ENCODE assay signal across 7 mouse cellular contexts in genomic region chr5:125441234-125442114, GRCm38 (mm10). TPM values are rescaled to one million over a fixed set of nuclear protein-coding genes. Genes with fewer than 3 reads are reported as not detected.
DNase-seq lines count a peak whose midpoint lies in the region; ATAC-seq lines count a peak whose summit lies in the region.

Gene Bri3bp, plus strand, starts transcription at chr5:125441568.

- H3K36me3 ChIP-seq in midbrain, embryonic 11.5 days (ENCODE audit: control insufficient read depth, insufficient read depth, low read length) = no peaks in the 10 kb centered on the region

- peak; percentile 94 for ATAC-seq in midbrain, embryonic 11.5 days (ENCODE audit: low FRiP score)

- H3K4me1 ChIP-seq in midbrain, embryonic 11.5 days (ENCODE audit: control insufficient read depth, insufficient read depth, low read length) = peaks cover 12% of the 10 kb centered on the region

- peak within 1 kb of the TSS; percentile 59 for H3K4me3 ChIP-seq in midbrain, embryonic 11.5 days (ENCODE audit: low read depth, low read length)

- WGBS in midbrain, embryonic 11.5 days = under 1% methylated on average over 90 of the region's 97 CpGs

- peak within 1 kb of the TSS; percentile 78 for H3K4me2 ChIP-seq in midbrain, embryonic 11.5 days

- H3K9ac ChIP-seq in midbrain, embryonic 11.5 days (ENCODE audit: low read length) = peak within 1 kb of the TSS; percentile 69

- DNase-seq in ZHBTc4 (ENCODE audit: low read depth, low spot score) = peak; percentile 87
- peak; percentile 82 to 87 for DNase-seq in cerebellum, postnatal 10 days
- peak; percentile 53 for DNase-seq in gastrocnemius, postnatal 10 days
- peak; percentile 85 for DNase-seq in induced T-regulatory cell, adult 2 months (ENCODE audit: low read depth)
- DNase-seq in left cerebral cortex, postnatal 36 days (ENCODE audit: low spot score in 2 of 2) = peak; percentile 49 to 54
- peak; percentile 98 for DNase-seq in midbrain, embryonic 11.5 days (ENCODE audit: low spot score, missing footprints)
- DNase-seq in spleen, adult 18-20 months = peak; percentile 56 to 65

- H3K9me3 ChIP-seq in midbrain, embryonic 11.5 days (ENCODE audit: control insufficient read depth, low read length) = no peaks in the 10 kb centered on the region

- intact Hi-C loops in left cerebral cortex, postnatal 36 days (cut with DNase I) = no loop called here

- no peaks in the 10 kb centered on the region for H3K27me3 ChIP-seq in midbrain, embryonic 11.5 days (ENCODE audit: control insufficient read depth, insufficient read depth, low read length)

- H3K27ac ChIP-seq in midbrain, embryonic 11.5 days (ENCODE audit: low read depth, low read length) = peak within 1 kb of the TSS; percentile 17; the same call in 1 of the 2 replicates

RNA-seq across cellular contexts. Expression of gene Bri3bp, which starts in this region (rescaled TPM):
- total RNA-seq in gastrocnemius, postnatal 10 days (2021) = 1 to 10 TPM; 7.6 to 8.0 TPM
- 100 to 1,000 TPM in 1 of 2 experiments, 10 to 100 TPM in 1; 91.6 to 102 TPM for total RNA-seq in left cerebral cortex, postnatal 36 days (2021)
- 28.4 and 29.4 TPM in 2 replicates for polyA plus RNA-seq in midbrain, embryonic 11.5 days (2014; fragmentation: Nextera tagmentation; extraction: Ambion mirVana)

Comparison
In these comparisons a context has a peak if more than half of its experiments do, and no peak if none do; other contexts are left out.
1. Peak in every context shown above with its lines: DNase-seq, ATAC-seq, H3K4me3 ChIP-seq and H3K27ac ChIP-seq.
2. RNA of gene Bri3bp (total RNA-seq): 91.6 to 102 TPM in left cerebral cortex, postnatal 36 days; 7.6 to 8.0 TPM in gastrocnemius, postnatal 10 days; every median in the first group is over 10 times any median in the second.